Mouse (Mus musculus) splenic B cell, adult 2 months (primary cell): ENCODE data around the gene 4930404N11Rik.

Experiments
- DNase-seq: peaks from one replicate; pipeline ENCODE4 v3.0.0-alpha.2; 2011; ENCODE audit warnings: low read depth, low spot score
- H3K27me3 ChIP-seq: 2 replicates; pipeline ENCODE4 v1.6.1; 2012; ENCODE audit warnings: mild to moderate bottlenecking, low read length, moderate library complexity, mixed read lengths; ENCODE audit not compliant: control insufficient read depth, poor library complexity, insufficient read depth, severe bottlenecking
- H3K36me3 ChIP-seq: 2 replicates; pipeline ENCODE4 v1.6.1; 2012; ENCODE audit warnings: mild to moderate bottlenecking, low read length, moderate library complexity, mixed read lengths; ENCODE audit not compliant: control insufficient read depth, poor library complexity, insufficient read depth, severe bottlenecking

Gene 4930404N11Rik

DNA sequence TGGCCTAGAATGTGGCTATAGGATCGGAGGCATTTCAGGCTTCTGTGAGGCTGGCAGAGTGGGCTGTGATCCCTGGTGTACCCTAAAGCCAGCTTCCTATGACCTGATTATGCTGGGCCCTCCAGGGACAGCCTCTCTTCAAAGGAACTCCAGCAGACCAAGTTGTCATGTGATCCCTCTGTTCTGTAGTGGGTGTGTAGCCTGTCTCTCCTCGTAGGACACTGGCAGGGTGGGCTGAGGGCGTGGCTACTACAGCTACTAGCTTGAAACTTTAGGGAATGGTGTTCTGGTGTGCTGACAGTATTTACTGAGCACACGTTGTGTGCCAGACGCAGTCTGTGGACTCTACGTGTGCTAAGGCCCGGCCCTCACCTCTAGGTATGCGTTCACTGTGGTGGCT, 4.9 kb downstream of the 4930404N11Rik start:
- Histone ChIP-seq H3K27me3 (no peaks in the 10 kb centered on the region), H3K36me3 (no peaks in the 10 kb centered on the region)
- DNase-seq, result no peak

DNA sequence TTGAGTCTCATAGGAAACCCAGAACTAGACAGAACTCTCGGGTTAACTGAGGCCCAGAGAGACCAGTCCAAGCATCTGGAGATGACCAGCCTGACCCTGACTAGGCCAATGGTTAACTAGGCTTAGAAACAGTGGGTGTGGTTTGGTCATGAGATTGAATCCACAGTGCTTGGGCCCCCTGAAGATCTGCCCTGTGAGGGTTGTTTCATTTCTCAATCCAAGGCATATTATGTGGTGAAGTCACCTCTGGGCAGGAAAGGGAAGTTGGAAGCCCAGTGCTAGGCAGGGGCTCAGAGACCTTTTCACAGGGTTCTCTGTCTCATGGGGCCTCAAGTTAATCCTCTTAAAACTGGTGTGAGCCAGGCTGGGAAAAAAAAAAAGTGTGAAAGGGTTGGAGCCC, 6.8 kb downstream of the 4930404N11Rik start:
- no peaks in the 10 kb centered on the region for H3K27me3 ChIP-seq
- no peaks in the 10 kb centered on the region for H3K36me3 ChIP-seq
- DNase-seq, result peak; percentile 35

DNA sequence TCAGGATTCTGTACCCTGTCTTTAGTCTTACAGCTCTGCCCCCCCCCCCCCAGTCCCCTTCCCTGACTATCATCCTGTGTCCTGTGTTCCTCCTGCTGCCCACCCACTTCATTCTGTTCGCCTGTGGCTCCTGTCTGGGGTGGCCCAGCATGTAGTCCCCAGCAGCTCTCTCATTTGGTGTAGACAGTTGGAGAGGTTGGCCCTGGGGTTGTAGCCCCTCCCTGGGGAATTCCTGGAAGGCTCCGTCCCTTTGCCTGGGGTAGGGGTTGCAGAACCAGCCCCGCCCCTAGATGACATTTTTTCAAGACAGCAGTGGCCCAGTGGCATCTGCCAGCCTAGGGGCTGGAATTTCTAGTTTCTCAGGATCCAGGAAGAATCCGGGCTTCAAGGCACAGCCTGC, 7.4 kb downstream of the 4930404N11Rik start:
- H3K36me3 ChIP-seq, result no peaks in the 10 kb centered on the region
- DNase-seq, result no peak
- no peaks in the 10 kb centered on the region for H3K27me3 ChIP-seq

DNA sequence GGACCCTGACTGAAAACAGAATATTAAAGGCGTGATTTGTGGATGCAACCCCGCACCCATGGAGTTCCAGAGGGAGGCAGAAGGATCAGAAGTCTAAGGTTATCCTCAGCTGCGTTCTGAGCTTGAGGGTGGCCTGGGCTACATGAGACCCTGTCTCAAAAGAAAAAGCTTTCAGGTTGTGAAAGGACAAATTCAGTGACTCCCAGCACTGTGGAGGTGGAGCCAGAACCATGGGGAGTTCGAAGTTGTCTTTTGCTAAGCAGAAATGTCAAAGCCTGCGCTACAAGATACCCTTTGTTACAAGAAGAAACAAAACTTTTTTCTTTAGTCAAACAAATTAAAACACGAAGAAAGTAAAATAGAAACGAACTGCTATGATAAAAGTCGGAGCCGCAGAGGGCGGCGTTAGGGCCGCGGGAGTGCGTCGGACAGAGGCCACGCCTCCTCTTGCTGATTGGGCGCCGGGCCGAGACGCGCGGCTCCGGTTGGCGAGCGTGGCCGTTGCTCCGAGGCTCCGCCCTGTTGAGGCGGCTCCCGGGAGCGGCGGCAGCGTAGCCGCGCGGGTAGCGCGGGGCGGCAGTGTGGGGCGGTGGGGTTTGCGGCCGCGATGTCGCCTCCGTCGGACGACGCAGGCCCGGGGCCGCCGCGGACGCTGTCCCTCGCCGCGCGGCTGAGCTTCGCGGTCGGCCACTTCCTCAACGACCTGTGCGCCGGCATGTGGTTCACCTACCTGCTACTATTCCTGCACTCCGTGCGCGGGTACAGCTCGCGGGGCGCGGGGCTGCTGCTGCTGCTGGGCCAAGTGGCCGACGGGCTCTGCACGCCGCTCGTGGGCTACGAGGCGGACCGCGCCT, 8.4 kb downstream of the 4930404N11Rik start, which contains the start of gene Mfsd12:
Gene Mfsd12 (plus strand): TSS at position 501 of the 854 bp plus-strand sequence.
- H3K36me3 ChIP-seq, result no peaks in the 10 kb centered on the region
- DNase-seq, result peak; percentile 91
- H3K27me3 ChIP-seq, result no peaks in the 10 kb centered on the region

DNA sequence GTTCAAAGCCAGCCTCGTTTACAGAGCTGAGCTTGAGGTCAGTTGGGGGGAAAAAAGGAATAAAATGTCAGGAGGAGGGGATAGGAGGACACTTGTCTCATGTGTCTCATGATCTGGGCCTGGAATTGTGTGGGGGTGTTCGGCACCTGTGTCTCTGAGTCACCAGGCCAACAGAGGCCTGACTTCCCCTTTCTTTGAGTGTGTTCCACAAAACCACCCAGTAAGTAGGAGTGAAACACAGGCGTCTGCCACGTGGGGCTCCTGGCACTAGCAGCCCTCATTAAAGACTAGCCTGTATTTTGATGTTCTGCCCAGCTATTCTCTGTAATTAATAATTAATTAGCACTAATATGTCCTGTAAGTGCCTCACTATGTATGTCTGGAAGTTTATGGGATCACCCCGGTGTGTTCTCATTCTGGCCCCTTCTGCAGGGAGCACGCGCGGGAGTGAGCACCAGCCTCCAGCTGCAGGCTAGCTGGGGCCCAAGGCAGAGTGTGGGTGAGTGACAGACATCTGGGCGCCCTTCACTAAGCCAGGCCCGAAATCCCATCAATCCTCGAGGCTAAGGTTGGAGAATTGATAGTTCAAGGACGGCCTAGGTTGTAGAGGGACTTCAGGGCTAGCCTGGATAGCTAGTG, 9.1 kb downstream of the 4930404N11Rik start:
- peak; percentile 80 for DNase-seq
- H3K36me3 ChIP-seq, result no peaks in the 10 kb centered on the region
- H3K27me3 ChIP-seq, result no peaks in the 10 kb centered on the region

DNA sequence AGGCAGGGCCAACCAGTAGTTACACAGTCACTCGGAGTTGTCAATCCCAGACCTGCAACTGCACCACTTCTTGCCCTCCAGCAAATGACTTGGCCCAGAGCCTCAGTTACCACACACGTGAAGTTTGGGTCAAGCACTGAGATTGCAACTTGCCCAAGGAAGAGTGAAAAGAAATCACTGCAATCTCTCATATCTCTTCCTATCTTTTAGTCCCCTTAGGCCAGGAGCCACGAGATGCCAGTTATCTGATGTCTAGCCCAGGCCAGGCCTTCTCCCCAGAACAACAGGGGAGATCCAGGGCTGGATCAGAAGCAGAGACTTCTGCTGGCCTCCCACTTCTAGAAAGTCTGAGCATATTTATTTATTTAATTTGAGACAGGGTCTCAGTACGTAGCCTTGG, 10.1 kb downstream of the 4930404N11Rik start:
- H3K27me3 ChIP-seq, result no peaks in the 10 kb centered on the region
- no peak for DNase-seq
- no peaks in the 10 kb centered on the region for H3K36me3 ChIP-seq

DNA sequence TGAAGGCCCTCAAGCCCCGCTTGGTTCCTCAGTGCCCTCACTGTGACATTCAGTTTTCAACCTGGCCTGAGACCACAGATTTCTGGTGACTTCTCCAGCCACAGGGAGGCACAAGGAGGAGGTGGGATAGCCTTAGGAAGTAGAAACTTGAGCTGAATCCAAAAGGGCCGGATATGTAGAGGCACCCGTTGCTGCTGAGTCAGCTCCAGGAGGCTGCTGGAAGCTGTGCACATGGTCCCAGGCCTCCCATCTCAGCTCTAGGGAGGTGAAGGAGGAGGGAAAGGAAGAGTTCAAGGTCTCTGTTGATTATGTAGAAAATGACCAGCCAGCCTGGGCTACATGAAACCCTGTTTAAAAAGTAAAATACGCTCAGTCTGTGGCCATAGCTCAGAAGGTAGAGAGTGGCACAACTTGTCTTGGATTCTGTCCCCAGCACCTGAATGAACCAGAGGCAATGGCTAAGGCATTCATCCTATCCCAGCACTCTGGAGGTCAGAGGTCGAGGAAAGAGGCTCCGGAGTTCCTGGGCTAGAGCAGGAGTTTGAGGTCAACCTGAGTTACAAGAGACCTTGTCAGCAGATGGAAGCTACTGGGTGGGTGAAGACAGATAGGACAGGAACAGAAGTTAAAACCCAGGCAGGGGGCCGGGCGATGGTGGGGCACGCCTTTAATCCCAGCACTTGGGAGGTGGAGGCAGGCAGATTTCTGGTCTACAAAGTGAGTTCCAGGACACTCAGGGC, 10.7 kb downstream of the 4930404N11Rik start:
- Histone ChIP-seq H3K27me3 (no peaks in the 10 kb centered on the region), H3K36me3 (no peaks in the 10 kb centered on the region)
- DNase-seq, result no peak

DNA sequence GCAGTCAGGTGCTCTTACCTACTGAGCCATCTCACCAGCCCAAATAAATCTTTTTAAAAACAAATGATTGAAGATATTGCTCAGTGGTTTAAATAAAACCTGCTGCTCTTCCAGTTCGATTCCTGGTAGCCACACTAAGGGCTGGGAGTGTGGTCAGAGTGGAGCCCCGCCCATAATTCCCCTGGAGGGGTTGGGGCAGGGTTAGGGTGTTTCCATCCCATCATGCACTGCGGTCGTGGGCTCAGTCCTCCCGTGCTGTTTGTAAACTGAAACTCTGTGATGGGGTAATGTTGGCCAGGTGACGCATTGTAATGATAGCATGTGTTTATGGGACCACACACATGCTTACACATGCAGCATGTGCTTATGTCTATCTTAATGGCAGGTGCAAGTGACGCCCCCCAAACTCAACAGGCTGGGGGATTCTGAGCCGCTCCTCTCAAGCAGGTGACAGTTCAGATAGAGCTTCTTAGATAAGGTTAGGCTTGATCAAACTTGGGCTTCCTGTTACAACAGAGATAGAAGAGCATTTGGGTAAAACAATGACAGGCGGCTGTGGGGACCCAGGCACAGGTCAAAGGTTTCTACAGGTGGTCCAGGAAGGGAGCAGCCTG, 13.8 kb downstream of the 4930404N11Rik start:
- DNase-seq, result peak; percentile 59
- Histone ChIP-seq H3K36me3 (no peaks in the 10 kb centered on the region; the same call in 1 of the 2 replicates), H3K27me3 (no peaks in the 10 kb centered on the region)

DNA sequence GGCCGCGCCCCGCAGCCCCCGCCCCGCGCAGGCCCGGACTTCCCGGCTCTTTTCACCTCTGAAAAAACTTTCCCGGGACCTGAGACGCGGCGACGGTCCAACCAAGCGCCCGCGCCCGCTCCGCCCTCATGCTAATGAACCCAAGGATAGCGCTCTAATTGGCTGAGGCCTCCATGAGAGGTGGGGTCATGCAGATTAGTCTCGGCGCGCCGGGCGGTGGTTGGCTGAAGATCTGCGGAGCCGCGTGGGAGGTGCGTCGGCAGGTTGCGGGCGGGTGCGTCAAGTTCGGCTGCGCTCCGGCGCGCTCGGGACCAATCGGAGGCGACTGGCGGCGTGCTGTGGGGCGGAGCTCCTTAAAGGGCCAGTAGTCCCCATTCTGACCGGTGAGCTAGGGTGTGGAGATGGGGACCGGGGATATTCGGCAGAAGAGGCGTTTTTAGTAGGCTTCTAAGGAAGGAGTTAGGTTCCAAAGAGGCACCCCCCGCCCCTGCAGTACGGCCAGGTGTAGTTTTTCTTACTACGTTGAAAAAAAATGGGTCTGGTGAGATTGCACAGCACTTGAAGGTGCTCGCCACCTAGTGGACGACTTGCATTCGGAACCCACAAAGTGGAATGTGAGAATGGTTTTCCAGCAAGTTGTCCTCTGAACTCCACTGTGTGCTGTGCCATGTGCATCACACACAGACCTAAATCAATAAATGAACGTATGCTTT, 15.1 kb downstream of the 4930404N11Rik start, which contains the start of gene Hmg20b:
Gene Hmg20b (minus strand): TSS at position 130 of the 713 bp plus-strand sequence.
- no peaks in the 10 kb centered on the region; the same call in 1 of the 2 replicates for H3K36me3 ChIP-seq
- DNase-seq, result peak; percentile 99
- no peaks in the 10 kb centered on the region for H3K27me3 ChIP-seq

DNA sequence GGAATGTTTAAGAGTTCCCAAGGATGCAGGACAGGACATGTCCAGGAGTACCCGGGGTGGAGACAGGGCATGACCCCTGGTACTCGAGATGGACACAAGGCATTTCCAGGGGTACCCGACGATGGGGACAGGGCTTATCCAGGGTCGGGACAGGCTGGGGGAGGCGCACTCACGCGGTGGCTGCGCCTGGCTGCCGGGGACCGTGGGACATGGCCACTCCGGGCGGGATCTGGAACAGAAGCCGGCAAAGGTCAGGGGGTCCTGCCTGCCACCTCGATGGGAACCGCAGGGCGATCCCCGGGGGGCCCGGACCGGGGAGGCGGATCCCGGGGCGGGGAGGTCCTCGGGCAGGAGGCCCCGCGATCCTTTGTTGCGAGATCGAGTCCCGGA, 15.7 kb downstream of the 4930404N11Rik start:
- DNase-seq, result no peak

DNA sequence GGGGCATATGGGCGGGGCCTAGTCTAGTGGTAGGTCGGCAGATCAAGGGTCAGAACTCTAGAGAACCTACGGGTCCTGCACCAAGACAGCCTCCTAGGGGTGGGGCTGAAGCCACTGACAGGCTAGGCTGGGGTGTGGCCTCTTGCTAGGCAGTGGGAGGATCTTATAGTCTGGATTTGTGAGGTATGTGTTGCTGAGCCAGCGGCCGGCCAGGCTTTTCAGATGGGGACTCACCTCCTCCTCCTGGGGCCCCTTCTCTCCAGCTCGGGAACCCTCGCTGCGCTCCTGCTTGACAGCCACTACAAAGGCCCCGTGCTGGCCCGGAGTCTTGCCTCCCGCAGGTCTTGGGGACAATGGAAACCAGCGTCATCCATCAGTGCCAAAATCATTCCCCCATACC, 16.5 kb downstream of the 4930404N11Rik start:
- DNase-seq, result peak; percentile 38
- no peaks in the 10 kb centered on the region; the same call in 1 of the 2 replicates for H3K36me3 ChIP-seq
- no peaks in the 10 kb centered on the region for H3K27me3 ChIP-seq

More for the DNA sequence above, 15.7 kb downstream of the 4930404N11Rik start:
- Histone ChIP-seq H3K36me3 (no peaks in the 10 kb centered on the region; the same call in 1 of the 2 replicates), H3K27me3 (no peaks in the 10 kb centered on the region)

DNA sequence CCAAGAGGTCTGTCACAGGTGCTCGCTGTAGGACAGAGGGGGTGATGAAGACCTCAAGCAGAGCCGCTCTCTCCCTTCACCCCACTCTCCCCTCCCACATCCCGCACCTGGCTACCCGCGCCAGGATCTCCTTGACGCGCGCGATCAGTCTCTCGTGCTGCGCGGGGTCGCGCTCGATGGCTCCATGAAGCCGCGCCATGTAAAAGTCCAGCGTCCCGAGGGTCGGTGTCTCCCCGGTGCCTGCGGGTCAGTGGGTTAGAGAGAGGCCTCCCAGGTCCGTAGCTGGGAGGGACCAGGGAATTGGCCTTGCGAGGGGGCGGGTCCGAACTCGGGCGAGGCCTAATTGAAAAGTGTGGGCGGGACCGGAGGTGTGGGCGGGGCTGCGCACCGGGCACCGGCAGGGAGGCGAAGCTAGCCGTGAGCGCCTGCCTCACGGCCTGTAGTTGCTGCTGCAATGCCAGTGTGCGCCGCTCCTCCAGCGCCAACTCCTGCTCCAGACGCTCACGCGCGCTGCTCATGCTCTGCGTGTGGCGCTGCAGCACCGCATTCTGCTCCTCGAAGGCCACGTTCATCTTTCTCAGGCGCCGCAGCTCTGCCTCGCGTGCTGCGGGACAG, 19.1 kb downstream of the 4930404N11Rik start:
- DNase-seq, result peak; percentile 80
- H3K36me3 ChIP-seq, result no peaks in the 10 kb centered on the region; the same call in 1 of the 2 replicates
- no peaks in the 10 kb centered on the region for H3K27me3 ChIP-seq

DNA sequence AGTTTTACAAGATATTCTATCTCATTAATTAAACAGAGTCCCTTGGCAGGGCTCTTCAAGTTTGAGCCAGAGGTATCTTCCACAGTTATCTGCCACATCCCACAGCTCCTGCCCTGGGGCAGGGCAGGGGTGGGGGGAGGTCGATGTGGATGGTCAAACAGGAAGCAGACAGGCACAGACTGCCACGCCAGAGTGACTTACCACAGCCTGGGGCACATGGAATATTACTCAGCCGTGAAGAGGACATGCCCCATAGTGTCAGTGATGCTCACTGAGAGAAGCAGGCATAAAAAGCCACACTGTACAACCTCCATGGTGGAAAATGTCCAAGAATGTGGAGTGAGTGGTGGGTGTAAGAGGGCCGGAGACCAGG, 20.5 kb downstream of the 4930404N11Rik start:
- Histone ChIP-seq H3K36me3 (no peaks in the 10 kb centered on the region; the same call in 1 of the 2 replicates), H3K27me3 (no peaks in the 10 kb centered on the region)
- peak; percentile 54 for DNase-seq
